Mouse (Mus musculus): ENCODE results near the gene Usp10. TPM values are rescaled to one million over a fixed set of nuclear protein-coding genes. Genes with fewer than 3 reads are reported as not detected.
A peak's percentile ranks its signal among the peaks of the same experiment; 100 is the strongest.

Usp10 gene
- polyA plus RNA-seq, 1 experiment, result 86.1 TPM

DNA sequence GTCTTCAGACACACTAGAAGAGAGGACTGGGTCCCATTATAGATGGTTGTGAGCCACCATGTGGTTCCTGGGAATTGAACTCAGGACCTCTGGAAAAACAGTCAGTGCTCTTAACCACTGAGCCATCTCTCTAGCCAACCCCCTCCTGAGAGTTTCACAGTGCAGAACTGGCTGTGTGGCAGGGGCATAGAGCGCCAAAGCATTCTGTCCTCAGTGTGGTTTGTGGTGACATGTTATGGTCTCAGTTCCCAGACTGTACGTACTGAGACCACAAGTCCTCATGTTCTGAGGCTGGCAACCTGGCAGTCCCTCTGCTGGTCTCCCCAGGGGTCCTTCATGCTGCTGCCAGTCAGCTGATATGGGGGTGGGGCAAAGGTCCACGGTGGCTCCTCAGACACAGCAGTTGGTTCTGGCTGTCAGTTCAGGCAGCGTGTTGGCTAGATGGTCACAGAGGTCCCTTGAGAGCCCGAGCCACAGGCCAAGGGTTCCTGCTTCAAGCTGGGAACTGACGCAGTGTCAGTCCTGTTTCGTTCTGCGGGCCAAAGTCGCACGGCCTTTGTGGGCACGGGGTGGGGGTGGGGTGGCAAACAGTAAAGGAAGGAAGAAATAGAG is 68.7 kb downstream of the Usp10 start:
- no peak for TF ChIP-seq CTCF (IDR thresholded peaks at IDR 0.05; ENCODE audit: extremely low read depth, insufficient read length, insufficient replicate concordance, low read depth, low read length)
- no peak for TF ChIP-seq POLR2A (IDR thresholded peaks at IDR 0.05; ENCODE audit: low read depth, low read length)
- no peak overlapping the region for H3K4me3 ChIP-seq (ENCODE audit: low read depth, low read length)
- 68% methylated on average over 11 of the region's 11 CpGs for WGBS
- no peaks in the 10 kb centered on the region for H3K36me3 ChIP-seq (ENCODE audit: control insufficient read depth, insufficient read depth, low read length)
- no peaks in the 10 kb centered on the region for H3K27me3 ChIP-seq (ENCODE audit: control insufficient read depth, insufficient read depth, low read length)
- no peak overlapping the region for H3K27ac ChIP-seq (ENCODE audit: insufficient read depth, low read depth, low read length)
- H3K4me1 ChIP-seq (ENCODE audit: control insufficient read depth, insufficient read depth, insufficient read length, low read length), result no peaks in the 10 kb centered on the region

DNA sequence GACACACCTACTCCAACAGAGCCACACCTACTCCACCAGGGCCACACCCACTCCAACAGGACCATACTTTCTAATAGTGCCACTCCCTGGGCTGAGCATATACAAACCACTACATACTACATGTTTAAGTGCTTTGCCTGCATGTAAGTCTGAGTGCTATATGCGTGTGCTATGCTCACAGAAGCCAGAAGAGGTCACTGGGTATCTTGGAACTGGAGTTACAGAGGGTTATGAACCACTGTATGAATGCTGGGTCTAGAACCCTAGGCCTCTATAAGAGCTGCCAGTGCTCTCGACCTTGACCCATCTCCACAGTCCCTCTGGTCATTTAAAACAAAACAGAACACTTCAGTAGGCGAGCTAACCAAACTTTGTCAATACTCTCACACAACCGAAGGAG is 71.1 kb downstream of the Usp10 start:
- no peak overlapping the region for H3K27ac ChIP-seq (ENCODE audit: insufficient read depth, low read depth, low read length)
- TF ChIP-seq CTCF (IDR thresholded peaks at IDR 0.05; ENCODE audit: extremely low read depth, insufficient read length, insufficient replicate concordance, low read depth, low read length) (no peak), POLR2A (IDR thresholded peaks at IDR 0.05; ENCODE audit: low read depth, low read length) (no peak)
- H3K36me3 ChIP-seq (ENCODE audit: control insufficient read depth, insufficient read depth, low read length), result no peaks in the 10 kb centered on the region
- no peaks in the 10 kb centered on the region for H3K27me3 ChIP-seq (ENCODE audit: control insufficient read depth, insufficient read depth, low read length)
- no peaks in the 10 kb centered on the region for H3K4me1 ChIP-seq (ENCODE audit: control insufficient read depth, insufficient read depth, insufficient read length, low read length)
- no peak overlapping the region for H3K4me3 ChIP-seq (ENCODE audit: low read depth, low read length)
- WGBS, result 66% methylated on average over 4 of the region's 4 CpGs

GRCm38 (mm10) chr8:119984085-119984484 is 73.9 kb downstream of the Usp10 start:
- TF ChIP-seq CTCF (IDR thresholded peaks at IDR 0.05; ENCODE audit: extremely low read depth, insufficient read length, insufficient replicate concordance, low read depth, low read length) (peak; percentile 46; the same call in 1 of the 2 replicates), POLR2A (IDR thresholded peaks at IDR 0.05; ENCODE audit: low read depth, low read length) (no peak)

DNA sequence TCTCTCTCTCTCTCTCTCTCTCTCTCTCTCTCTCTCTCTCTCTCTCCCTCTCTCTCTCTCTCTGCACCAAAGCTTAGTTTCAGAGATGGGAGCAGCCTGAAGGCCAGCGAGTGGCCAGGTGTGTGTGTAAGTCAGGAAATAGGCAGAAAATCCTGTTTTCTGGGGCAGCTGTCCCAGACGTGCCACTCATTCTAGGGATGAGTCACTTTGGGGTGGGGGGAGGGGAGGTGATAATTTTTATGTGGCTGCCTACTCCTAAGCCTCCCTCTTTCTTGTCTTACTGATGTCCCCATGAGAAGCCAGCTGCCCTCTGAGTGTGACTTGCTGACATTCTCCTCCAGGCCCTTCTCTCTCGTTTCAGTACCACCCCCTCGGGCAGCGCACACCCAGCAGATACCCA is 76.0 kb downstream of the Usp10 start:
- H3K36me3 ChIP-seq (ENCODE audit: control insufficient read depth, insufficient read depth, low read length), result no peaks in the 10 kb centered on the region
- 52% methylated on average over 5 of the region's 5 CpGs for WGBS

More at GRCm38 (mm10) chr8:119984085-119984484, 73.9 kb downstream of the Usp10 start:
- H3K4me1 ChIP-seq (ENCODE audit: control insufficient read depth, insufficient read depth, insufficient read length, low read length), result no peaks in the 10 kb centered on the region
- no peak overlapping the region for H3K27ac ChIP-seq (ENCODE audit: insufficient read depth, low read depth, low read length)
- H3K27me3 ChIP-seq (ENCODE audit: control insufficient read depth, insufficient read depth, low read length), result no peaks in the 10 kb centered on the region
- no peaks in the 10 kb centered on the region for H3K36me3 ChIP-seq (ENCODE audit: control insufficient read depth, insufficient read depth, low read length)
- H3K4me3 ChIP-seq (ENCODE audit: low read depth, low read length), result no peak overlapping the region

GRCm38 (mm10) chr8:119988087-119988486 is 77.9 kb downstream of the Usp10 start:
- H3K27ac ChIP-seq (ENCODE audit: insufficient read depth, low read depth, low read length), result no peak overlapping the region
- H3K4me3 ChIP-seq (ENCODE audit: low read depth, low read length), result no peak overlapping the region
- no peak for TF ChIP-seq CTCF (IDR thresholded peaks at IDR 0.05; ENCODE audit: extremely low read depth, insufficient read length, insufficient replicate concordance, low read depth, low read length)
- TF ChIP-seq POLR2A (IDR thresholded peaks at IDR 0.05; ENCODE audit: low read depth, low read length), result no peak
- no peaks in the 10 kb centered on the region for H3K36me3 ChIP-seq (ENCODE audit: control insufficient read depth, insufficient read depth, low read length)
- no peaks in the 10 kb centered on the region; the same call in 1 of the 2 replicates for H3K27me3 ChIP-seq (ENCODE audit: control insufficient read depth, insufficient read depth, low read length)
- no peaks in the 10 kb centered on the region for H3K4me1 ChIP-seq (ENCODE audit: control insufficient read depth, insufficient read depth, insufficient read length, low read length)
- WGBS, result 63% methylated on average over 15 of the region's 15 CpGs

More for the DNA sequence above, 76.0 kb downstream of the Usp10 start:
- TF ChIP-seq POLR2A (IDR thresholded peaks at IDR 0.05; ENCODE audit: low read depth, low read length) (no peak), CTCF (IDR thresholded peaks at IDR 0.05; ENCODE audit: extremely low read depth, insufficient read length, insufficient replicate concordance, low read depth, low read length) (no peak)
- H3K27ac ChIP-seq (ENCODE audit: insufficient read depth, low read depth, low read length), result no peak overlapping the region
- H3K4me3 ChIP-seq (ENCODE audit: low read depth, low read length), result no peak overlapping the region
- H3K4me1 ChIP-seq (ENCODE audit: control insufficient read depth, insufficient read depth, insufficient read length, low read length), result no peaks in the 10 kb centered on the region
- no peaks in the 10 kb centered on the region; the same call in 1 of the 2 replicates for H3K27me3 ChIP-seq (ENCODE audit: control insufficient read depth, insufficient read depth, low read length)

GRCm38 (mm10) chr8:119992249-119992648 is 82.1 kb downstream of the Usp10 start, which contains the start of gene Crispld2:
TSS of gene Crispld2 (plus strand) at chr8:119992438.
- Histone ChIP-seq H3K27ac (ENCODE audit: insufficient read depth, low read depth, low read length) (no peak within 1 kb of the TSS), H3K4me3 (ENCODE audit: low read depth, low read length) (peak within 1 kb of the TSS; percentile 60), H3K27me3 (ENCODE audit: control insufficient read depth, insufficient read depth, low read length) (no peaks in the 10 kb centered on the region; the same call in 1 of the 2 replicates), H3K4me1 (ENCODE audit: control insufficient read depth, insufficient read depth, insufficient read length, low read length) (no peaks in the 10 kb centered on the region), H3K36me3 (ENCODE audit: control insufficient read depth, insufficient read depth, low read length) (no peaks in the 10 kb centered on the region)
- TF ChIP-seq POLR2A (IDR thresholded peaks at IDR 0.05; ENCODE audit: low read depth, low read length) (no peak; the same call in 1 of the 2 replicates), CTCF (IDR thresholded peaks at IDR 0.05; ENCODE audit: extremely low read depth, insufficient read length, insufficient replicate concordance, low read depth, low read length) (no peak)
- WGBS, result 3% methylated on average over 25 of the region's 25 CpGs

DNA sequence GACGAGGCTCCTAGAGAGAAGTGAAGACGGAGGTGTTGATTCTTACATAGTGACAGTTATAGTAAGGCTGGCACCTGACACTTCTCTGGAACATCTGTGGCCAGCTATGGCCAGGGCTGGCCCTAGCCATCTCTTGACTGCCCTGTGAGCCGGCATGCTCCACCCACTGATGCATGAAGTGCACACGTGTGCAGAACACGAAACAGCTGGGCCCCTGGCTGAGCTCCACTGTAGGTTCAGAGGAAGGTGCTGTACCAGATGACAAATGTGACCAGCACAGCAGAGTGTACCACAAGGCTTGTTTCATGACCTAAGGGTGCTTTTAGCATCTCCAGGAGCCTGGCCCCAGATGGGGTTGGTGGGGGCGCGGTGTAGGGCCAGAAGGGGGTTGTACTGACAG is 84.0 kb downstream of the Usp10 start:
- H3K27me3 ChIP-seq (ENCODE audit: control insufficient read depth, insufficient read depth, low read length), result no peaks in the 10 kb centered on the region; the same call in 1 of the 2 replicates
- H3K27ac ChIP-seq (ENCODE audit: insufficient read depth, low read depth, low read length), result no peak overlapping the region
- H3K4me1 ChIP-seq (ENCODE audit: control insufficient read depth, insufficient read depth, insufficient read length, low read length), result no peaks in the 10 kb centered on the region
- WGBS, result 64% methylated on average over 7 of the region's 7 CpGs
- no peaks in the 10 kb centered on the region for H3K36me3 ChIP-seq (ENCODE audit: control insufficient read depth, insufficient read depth, low read length)
- H3K4me3 ChIP-seq (ENCODE audit: low read depth, low read length), result peak overlapping the region; percentile 25
- TF ChIP-seq CTCF (IDR thresholded peaks at IDR 0.05; ENCODE audit: extremely low read depth, insufficient read length, insufficient replicate concordance, low read depth, low read length) (no peak), POLR2A (IDR thresholded peaks at IDR 0.05; ENCODE audit: low read depth, low read length) (no peak)

Measured in small intestine, adult 2 months (tissue).